Mouse (Mus musculus) spleen, embryonic (tissue): ENCODE results near the gene 2610028H24Rik.

Experiments used
- CTCF ChIA-PET: fragments of 350-600 bp; sonication (Branson Sonifier 250); formaldehyde crosslinking; loops from one replicate; lab custom pipeline; 2022; lab: Charles Lee

2610028H24Rik gene

DNA sequence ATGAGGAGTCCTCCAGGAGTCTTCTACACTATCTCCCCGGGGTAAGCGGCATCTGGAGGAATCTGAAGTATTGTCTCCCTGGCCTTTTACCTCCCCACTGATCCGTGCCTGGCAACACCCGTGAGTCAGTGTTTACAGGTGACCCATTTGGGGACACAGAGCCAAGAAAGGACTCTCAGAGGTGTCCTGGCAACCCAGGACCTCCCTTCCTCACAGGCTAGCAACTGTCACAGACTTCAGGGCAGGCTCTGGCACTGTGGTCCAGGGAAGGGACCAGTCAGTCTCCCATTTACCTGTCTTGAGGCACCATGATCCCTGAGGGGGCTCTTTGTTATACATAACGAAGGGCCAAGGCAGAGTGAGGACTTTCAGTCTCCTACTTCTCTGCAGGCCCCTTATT is at the start of gene 2610028H24Rik:
Gene 2610028H24Rik, plus strand, starts transcription at position 231 of the 400 bp plus-strand sequence.
- CTCF ChIA-PET: no interaction called here

DNA sequence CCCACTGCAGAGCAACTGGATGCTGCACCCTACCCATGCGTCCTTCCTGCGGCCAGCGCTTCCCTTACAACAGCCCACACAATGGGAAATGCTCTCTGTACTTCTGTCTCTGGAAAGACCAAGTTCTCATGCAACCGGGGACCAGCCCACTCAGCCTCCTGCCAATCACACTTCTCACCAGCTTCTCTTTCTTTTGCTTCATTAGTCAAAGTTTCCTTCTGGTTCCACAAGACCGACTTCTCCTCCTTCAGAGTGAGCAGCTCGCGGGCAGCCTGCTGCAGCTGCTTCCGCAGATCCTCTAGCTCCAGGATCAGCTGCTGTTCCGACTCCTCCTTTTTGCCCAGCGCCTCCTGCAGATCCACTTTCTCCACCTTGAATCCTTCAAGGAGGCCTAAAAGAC is 40.4 kb upstream of the 2610028H24Rik start:
- CTCF ChIA-PET: interaction anchor here (0.7 kb wide), 1 partner anchor 16 kb away, joined by 4 read pairs; no protein-coding TSS in a partner anchor

DNA sequence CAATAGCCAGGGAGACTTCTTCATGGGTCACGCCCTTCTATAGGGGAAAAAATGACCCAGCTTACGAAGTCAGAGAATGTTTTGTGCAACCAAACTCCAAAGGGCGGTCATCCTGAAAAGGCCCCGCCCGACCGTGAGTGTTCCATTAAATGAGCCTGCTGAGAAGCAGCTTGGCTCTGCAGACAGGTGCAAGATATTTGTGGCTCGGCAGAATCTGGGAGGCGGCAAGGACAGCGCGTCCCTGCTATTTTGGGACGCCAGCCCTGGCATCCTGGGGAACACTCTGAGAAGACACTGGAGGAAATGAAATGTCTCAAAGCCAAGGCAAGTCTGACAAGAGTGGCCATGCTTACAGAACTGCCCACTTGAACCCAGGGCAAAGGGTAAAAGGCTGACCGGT is 32.1 kb upstream of the 2610028H24Rik start:
- CTCF ChIA-PET: no interaction called here

DNA sequence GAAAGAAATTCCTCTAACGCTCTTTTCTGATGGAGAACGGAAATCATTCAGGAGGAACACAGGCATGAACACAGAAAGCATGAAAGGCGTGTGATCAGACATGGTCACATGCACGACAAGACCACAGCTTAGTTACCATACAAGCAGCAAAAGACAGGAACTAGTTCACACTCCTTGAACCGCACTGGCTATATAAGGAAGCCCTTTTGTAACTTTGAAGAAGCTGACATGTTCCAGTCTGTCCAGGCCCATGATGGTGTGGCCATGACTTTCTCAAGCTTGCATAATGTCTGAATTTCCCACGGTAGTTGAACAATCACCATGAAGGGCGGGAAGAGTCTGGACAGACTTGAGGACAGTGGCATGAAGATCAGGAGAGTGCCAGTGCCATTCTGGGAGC is 23.2 kb upstream of the 2610028H24Rik start:
- CTCF ChIA-PET: interaction anchor here (0.6 kb wide), 1 partner anchor 319 kb away, joined by 4 read pairs; no protein-coding TSS in a partner anchor

DNA sequence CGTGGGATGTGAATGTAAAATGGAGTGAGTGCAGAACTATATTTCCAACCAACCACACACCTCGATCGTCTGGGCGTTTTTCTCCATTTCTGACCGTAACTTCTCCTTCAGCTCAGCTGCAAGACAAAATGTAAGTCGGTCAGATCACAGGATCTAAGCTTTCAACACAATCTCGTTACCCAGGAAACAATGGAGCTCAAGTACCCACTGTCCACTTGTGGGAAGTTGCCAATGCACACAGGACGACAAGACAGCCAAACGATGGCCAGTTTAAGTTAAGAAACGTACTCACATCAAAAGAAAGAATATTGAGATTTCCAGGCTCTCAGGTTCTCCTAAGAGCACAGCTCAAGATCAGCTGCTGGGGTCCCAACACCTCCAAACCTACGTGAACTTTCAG is 15.0 kb upstream of the 2610028H24Rik start:
- CTCF ChIA-PET: no interaction called here

DNA sequence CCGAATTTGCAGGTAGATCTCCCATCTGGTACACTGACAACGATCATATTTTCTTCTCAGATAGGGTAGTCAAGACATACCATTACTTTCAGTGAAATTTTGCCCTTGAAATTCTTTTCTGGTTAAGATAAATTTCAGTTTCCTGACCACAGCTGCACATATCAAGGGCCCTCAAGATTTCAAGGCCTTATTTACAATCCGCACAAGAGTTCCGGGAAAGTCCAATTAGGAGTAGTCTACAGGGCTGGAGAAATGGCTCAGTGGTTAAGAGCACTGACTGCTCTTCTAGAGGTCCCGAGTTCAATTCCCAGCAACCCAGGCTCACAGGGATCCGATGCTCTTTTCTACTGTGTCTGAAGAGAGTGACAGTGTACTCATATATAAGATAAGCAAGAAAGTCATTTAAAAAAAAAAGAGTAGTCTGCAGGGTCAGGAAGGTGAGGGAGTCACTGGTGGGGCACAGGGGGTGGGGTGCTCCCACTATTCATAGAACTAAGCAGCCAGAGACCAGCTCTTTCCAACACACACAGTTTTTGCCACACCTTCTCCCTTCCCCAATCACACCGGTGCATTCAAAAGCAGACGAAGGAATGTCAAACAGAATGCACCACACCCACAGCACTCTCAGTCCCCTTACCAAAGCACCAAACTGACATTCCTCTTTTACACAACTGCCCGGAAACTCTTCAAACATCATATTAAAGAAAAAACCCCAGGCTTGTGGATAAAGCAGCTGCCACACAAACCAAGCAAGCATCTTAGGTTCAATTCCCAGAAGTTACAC is 9.6 kb upstream of the 2610028H24Rik start:
- CTCF ChIA-PET: no interaction called here

DNA sequence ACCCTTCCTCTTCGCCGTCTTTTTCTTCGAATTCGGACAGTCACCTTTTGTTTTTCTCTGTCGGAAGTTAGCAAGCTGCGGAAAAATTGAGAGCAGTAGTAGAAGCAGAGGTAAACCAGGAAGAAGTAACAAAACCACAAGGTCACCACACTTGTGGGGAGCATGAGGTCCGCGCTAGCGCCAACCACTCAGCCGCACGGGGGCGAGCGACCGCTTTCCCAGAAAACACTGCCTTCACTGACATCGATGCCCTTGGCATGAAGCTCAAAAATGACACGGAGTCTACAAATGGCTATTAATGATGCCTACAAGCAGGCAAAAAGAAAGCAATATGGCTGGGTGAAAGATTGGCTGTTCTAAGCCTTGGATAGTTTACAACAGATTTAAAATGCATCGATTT is 8.6 kb upstream of the 2610028H24Rik start, which contains the start of gene AC141477.1:
Gene AC141477.1, minus strand, starts transcription at position 164 of the 400 bp plus-strand sequence.
- CTCF ChIA-PET: interaction anchor here (0.6 kb wide), 1 partner anchor 368 kb away, joined by 4 read pairs; no protein-coding TSS in a partner anchor

DNA sequence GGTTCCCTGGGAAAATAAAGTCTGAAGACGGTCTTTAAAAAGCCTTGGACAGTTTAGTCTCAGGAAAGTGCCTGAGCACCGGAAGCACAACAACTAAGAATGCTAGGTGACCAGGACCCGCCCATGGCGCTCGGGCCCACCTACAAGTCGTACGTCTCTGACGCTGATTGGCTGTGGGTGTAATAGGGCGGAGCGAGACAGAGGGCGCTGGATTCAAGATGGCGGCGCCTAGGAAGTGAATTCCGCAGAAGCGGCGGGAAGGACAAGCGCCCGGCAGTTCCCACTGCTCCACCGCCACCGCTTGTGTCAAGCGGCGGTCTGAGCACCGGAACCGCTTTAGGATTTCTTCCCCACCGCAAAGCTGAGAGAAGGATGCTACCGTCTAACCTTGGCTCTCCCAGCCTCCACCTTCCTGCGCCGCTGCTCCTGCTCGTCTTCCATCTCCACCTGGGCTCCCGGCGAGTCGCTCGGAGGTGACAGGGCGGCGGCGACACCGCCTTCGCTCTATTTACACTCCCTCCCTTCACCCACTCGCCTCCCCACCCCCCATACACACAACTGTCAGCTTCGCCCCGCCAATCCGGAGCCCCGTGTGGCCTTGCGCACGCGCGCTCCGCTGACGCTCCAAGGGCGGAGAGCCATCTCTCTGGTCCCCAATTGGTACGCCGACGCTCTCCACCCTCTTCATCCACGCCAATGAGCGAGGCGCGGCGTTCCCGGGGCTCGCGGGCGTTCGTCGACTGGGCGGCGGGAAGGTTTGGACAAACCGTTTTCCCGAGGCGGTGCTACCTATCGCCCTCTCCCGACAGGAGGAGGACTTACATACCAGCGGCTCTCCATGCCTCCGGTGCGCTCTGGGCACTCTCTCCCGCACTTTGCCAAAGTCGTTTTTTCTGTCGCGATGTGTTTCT is 6.4 kb upstream of the 2610028H24Rik start, which contains the start of gene Pcnt:
Gene Pcnt, minus strand, starts transcription at position 609 of the 911 bp plus-strand sequence.
- CTCF ChIA-PET: interaction anchor here (0.6 to 0.7 kb wide), 2 partner anchors 57 to 1929 kb away, joined by 3 to 5 read pairs; no protein-coding TSS in a partner anchor

DNA sequence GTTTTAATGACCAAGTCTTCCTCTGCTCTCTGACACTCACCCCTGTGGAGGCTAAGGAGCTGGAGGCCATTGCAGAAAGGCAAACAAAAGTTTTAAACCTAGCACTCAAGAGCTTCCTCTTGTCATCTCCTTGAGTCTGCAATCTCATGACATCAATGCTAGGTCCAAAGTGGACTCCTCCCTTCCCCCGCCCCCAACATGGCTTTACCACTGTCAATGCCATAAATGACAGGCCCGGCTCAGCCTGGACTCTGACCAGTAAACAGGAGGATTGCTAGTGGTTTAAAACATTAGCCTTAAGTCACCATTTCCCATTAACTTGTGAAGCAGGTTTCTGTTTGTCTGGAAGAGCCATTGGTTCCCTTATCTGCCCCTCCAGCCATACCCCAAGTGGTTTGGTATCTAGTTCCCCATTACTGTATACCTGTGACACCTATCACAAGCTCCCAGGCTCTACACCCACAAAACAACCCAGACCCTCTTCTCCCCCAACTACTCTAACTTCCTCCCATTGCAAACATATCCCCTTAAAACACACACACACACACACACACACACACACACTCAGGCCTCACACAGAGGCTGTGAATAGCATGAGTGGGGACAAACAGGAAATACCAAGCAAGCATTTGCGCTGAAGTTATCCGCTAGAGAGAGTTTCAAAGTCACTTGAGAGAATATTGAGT is 2.7 kb upstream of the 2610028H24Rik start:
- CTCF ChIA-PET: no interaction called here

DNA sequence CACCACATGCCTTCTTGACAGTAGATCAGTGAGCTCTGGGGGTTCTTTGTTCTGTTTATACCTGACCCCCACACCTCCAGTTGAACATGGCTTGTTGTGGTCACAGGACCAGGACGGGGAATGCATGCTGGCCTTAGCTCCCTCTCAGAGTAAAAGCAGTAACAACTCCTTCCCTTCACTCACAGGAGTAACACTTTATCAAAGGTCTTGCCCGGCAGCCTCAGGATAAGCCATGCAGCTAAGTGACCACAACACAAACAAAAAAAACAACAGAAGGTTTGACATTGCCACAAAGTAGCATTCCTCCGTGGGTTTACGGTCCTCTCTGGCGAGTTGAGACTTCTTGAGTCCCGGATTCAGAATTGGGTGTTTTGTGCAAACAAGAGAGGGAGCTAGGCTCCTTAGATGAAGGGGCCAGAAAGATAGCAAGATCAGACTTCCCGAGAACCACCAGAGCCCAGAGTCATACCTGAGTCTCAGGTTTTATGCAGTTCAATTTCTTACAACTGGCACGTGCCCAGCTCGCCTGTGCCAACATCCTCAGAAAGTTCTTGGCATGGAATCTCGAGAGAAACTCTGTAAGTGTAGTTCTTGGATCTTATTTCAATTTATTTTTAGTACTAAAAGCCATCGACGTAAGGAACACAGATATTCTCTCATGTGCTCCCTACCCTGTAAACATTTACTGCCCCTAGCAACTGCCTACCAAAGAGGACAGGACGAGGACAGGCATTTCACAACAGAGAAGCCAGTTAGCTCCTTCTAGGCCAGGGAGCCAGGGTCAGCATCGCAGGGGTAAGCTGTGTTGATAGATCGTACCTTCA is 1.3 kb upstream of the 2610028H24Rik start:
- CTCF ChIA-PET: no interaction called here

DNA sequence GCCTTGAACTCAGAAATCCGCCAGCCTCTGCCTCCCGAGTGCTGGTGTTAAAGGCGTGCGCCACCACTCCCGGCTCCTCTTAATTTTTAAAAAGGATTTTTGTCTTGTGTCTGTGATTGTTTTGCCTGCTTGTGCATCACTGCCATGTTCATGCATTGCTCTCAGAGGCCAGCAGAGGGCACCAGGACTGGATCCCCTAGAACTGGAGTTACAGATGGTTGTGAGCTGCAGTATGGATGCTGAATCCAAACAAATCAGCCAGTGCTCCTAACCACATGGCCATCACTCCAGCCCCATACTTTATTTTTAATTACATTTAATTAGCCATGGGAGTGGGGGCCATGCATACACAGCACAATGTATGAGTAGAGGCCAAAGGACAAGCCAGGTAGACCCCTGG is 6.4 kb downstream of the 2610028H24Rik start:
- CTCF ChIA-PET: no interaction called here

DNA sequence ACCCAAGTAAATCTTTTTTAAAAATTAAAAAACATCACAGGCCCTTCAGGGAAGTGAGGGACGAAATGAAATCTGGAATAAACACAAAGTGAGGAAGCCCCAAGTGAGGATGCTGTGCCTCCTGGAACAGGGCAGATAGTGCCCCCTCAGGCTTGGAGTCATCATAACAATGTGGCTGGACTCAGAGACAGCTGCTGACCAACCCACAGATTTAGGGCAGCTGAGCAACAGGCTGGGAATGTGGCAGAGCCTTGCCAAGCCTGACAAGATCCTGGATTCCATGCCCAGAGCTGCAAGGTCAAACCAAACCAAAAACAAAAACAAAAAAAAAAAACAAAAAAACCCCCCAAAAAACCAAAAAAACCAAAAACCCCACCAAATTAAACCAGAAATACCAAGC is 12.4 kb downstream of the 2610028H24Rik start:
- CTCF ChIA-PET: no interaction called here

DNA sequence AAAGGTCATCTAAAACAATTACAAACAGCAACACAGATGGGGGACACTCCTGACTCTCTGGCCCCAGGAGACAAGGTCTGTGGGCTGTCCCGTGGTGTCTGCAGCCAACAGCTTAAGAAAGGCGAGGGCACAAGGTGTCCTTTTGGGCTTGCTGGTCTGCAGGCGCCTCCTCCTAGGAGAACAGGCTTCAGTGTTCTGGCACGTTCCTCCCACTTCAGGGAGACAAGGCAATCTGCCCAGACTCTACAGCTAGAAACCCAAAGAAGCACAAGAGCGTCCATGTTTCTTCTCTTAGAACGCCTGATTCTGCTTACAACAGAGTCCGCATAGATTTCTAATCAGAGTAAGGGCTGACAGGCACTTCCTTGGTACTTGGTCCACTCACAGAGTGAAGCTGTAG is 13.4 kb downstream of the 2610028H24Rik start:
- CTCF ChIA-PET: no interaction called here

DNA sequence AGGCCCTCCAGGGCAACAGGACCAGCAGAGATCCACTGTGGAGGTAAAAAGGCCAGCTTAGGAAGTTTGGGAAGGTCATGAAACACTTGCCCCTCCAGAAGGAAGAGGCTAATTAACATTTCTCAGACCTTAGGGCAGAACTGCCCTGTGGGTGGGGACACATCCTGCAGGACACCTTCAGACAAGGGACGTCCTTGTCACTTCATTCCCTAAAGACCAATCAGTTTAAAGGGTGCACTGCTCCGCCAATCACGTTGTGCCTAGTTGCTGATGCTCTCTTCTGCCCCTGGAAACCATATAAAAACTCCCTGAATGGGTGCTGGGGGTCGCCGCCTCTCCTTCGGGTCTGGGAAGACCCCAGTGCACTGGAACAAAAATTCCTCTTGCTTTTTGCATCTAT is 13.8 kb downstream of the 2610028H24Rik start:
- CTCF ChIA-PET: no interaction called here

DNA sequence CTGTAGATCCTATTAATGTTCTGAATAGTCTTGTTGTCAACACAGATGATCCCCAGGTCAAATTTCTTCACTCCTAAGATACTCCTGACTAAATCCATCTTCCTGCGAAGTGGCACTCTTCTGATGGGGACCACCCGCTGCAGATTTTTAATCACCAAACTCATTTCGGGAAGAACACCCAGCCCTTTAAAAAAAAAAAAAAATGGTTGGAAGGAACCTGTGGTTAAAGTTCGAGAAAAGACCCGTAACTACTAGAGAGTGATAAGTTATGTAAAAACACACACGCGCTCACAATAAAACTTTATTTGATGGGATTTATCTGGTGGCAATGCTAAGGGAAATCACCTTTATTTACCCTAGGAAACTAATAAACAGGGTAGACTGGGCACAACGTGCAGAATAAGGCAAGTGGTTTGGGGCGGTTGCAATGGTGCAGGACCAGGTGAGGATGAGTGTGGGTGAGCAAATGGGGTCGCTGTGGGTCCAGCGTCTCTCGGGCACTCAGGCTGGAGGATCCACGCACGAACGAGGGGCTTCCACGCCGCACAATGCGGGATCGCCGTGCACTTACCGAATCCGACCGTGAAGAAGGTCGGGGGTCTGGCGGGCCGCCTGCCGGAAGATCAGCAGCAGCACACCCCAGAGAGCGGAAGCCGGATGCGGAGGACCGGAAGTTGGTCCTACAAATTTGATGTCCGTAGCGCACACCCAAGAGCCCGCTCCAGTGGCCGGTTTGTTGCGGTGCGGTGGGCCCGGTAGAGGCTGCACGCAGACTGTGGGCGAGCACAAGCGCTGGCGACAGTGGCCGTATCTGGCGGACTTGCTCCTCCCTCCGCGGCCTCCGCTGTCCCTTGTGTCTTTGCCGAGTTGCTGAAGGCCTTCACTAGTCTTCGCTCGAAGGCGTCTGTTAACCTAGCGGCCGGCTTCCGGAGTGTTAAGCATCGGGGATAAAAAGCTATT is 19.6 kb downstream of the 2610028H24Rik start, which contains the start of the genes Mcm3ap and Ybey:
Gene Mcm3ap, plus strand, starts transcription at position 725 of the 960 bp plus-strand sequence.
Gene Ybey, minus strand, starts transcription at position 912 of the 960 bp plus-strand sequence.
- CTCF ChIA-PET: no interaction called here

DNA sequence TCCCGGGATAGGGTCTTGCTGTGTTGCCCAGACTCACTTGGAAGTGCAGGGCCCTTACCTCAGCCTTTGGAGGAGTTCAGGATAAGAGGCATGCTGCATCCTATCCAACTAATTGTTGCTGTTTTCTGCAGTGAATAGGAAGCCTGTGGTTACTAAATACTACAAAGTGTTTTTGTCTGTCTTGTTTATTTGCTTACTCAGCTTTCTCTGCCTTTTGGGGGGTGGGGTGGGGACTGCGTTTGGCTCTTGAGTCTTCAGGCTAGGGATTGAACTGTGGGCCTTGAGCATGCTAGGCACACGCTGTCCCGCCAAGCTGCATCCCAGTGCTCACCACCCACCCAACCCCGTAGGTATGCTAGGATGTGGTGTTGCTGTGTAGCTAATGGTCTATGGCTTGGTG is 24.9 kb downstream of the 2610028H24Rik start:
- CTCF ChIA-PET: no interaction called here

DNA sequence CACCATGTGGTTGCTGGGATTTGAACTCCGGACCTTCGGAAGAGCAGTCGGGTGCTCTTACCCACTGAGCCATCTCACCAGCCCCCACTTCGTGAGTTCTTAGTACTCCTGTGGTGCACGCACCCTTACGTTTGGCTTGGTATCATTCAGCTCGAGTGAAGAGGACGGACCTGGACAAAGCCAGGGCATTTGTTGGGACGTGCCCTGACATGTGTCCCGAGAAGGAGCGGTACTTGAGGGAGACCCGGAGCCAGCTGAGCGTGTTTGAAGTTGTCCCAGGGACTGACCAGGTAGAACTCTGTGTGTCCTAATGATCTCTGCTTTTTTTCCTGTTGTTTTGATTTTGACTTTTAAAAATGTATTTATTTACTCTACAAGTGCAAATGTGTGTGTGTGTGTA is 32.0 kb downstream of the 2610028H24Rik start:
- CTCF ChIA-PET: no interaction called here

DNA sequence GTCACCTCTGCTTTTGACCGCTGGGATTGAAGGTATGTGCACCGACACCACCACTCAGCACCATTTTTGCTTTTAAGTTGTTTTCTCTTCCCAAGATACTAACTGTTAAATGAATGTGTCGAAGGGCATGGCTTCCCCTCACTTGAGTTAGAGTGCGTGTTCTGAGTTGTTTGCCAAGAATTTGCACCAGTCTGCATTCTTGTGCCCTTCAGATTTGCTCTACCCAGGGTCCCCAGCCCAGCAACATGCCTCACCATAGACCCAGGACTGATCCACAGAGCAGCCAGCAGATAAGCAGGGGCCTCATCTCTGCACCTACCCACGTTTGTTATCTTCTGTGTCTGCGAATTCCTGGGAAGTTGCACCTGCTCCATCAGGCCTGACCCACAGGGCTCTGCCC is 32.6 kb downstream of the 2610028H24Rik start:
- CTCF ChIA-PET: no interaction called here

DNA sequence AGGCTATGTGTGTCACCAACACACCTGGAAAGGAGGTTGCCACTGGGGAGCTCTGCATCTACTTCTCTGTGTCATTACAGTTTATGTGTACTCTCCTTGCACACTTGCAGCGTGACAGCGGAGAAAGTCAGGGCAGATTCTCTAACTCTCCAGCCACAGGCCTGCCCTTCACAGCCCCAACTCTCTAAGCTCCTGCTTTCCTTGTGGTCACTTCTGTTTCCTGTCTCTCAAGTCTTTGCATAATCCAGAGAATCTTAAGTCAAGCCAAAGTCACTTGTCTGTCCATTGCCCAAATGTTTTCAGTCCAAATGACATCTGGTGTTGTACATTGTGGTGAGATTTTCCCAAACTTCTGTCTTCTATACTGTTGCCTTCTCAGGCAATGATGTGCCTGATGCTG is 37.4 kb downstream of the 2610028H24Rik start:
- CTCF ChIA-PET: no interaction called here
